Mouse (Mus musculus): ENCODE measurements at regions not wholly inside any gene's neighbourhood (a gene's known extent, or its start where the extent isn't known, plus 50 kb on each side); places are given as distances from the start of the nearest gene placed in this dataset.

GRCm38 (mm10) chr12:20806681-20807080 lies 183.6 kb upstream of the Asap2 start:
- no peak for TF ChIP-seq EP300 (IDR thresholded peaks at IDR 0.05; ENCODE audit: low read depth)
- no peak for TF ChIP-seq CTCF (IDR thresholded peaks at IDR 0.05; ENCODE audit: low read depth)

All from heart, postnatal 0 days (tissue).